Mouse (Mus musculus) hindbrain, embryonic 11.5 days (tissue): ENCODE data around the gene Tinagl1. TPM values are rescaled to one million over a fixed set of nuclear protein-coding genes. Genes with fewer than 3 reads are reported as not detected.

ENCODE experiments used
- ATAC-seq: fragments of 200-750 bp; cut with Nextera tagmentation; 2 replicates; pipeline ENCODE4 v1.8.0; 2017; ENCODE audit warnings: mild to moderate bottlenecking, moderate TSS enrichment, moderate library complexity; ENCODE audit not compliant: low FRiP score
- DNase-seq: peaks from one replicate; pipeline ENCODE4 v3.0.0-alpha.2; 2015; ENCODE audit warnings: low spot score
- H3K27ac ChIP-seq: fragments of 300-500 bp; sonication (generic); 2 replicates; pipeline ENCODE4 v1.5.1; 2014; ENCODE audit warnings: mild to moderate bottlenecking, low read depth, low read length
- H3K27me3 ChIP-seq: fragments of 300-500 bp; sonication (generic); 2 replicates; pipeline ENCODE4 v1.6.1; 2014; ENCODE audit warnings: mild to moderate bottlenecking, low read length, moderate library complexity, mixed read lengths; ENCODE audit not compliant: control insufficient read depth, insufficient read depth
- H3K36me3 ChIP-seq: fragments of 300-500 bp; sonication (generic); 2 replicates; pipeline ENCODE4 v1.6.1; 2014; ENCODE audit warnings: mild to moderate bottlenecking, low read length, moderate library complexity, mixed read lengths; ENCODE audit not compliant: control insufficient read depth, insufficient read depth
- H3K4me1 ChIP-seq: fragments of 300-500 bp; sonication (generic); replicated peaks from 2 replicates; pipeline ENCODE4 v1.6.1; 2014; ENCODE audit warnings: low read length, mixed read lengths; ENCODE audit not compliant: control insufficient read depth, insufficient read depth
- H3K4me2 ChIP-seq: fragments of 300-500 bp; sonication (generic); replicated peaks from 2 replicates; pipeline ENCODE4 v1.6.1; 2014; ENCODE audit warnings: mild to moderate bottlenecking, low read depth, low read length
- H3K4me3 ChIP-seq: fragments of 300-500 bp; sonication (generic); 2 replicates; pipeline ENCODE4 v1.5.1; 2014; ENCODE audit warnings: low read depth, low read length
- H3K9ac ChIP-seq: fragments of 300-500 bp; sonication (generic); 2 replicates; pipeline ENCODE4 v1.6.1; 2014; ENCODE audit warnings: low read depth, low read length
- H3K9me3 ChIP-seq: fragments of 300-500 bp; sonication (generic); 2 replicates; pipeline ENCODE4 v1.6.1; 2016; ENCODE audit warnings: low read length; ENCODE audit not compliant: control insufficient read depth
- WGBS: fragments of 180-500 bp; shearing (Covaris S2); extraction: QIAGEN DNeasy Blood & Tissue Kit; methylation state at CpG from one replicate; pipeline ENCODE4 v1.1.7; 2014; 5-methylcytosine and 5-hydroxymethylcytosine counted together
- polyA plus RNA-seq: library from polyadenylated mRNA; unstranded; fragments of >200 nt; fragmentation: Nextera tagmentation; extraction: Ambion mirVana; gene quantifications from 2 replicates; pipeline ENCODE4 v1.2.1, GENCODE M21; 2014

Tinagl1 gene
- polyA plus RNA-seq, 1 experiment from 2014 or later: 10.0 TPM

GRCm38 (mm10) chr4:130130082-130130481, 44.8 kb downstream of the Tinagl1 start:
- Histone ChIP-seq H3K27me3 (no peaks in the 10 kb centered on the region), H3K9me3 (no peaks in the 10 kb centered on the region), H3K36me3 (0 out of 2 replicates have a peak, but pooled peaks cover 2% of the 10 kb centered on the region), H3K27ac (no peak overlapping the region), H3K9ac (no peak overlapping the region), H3K4me3 (no peak overlapping the region), H3K4me1 (no peaks in the 10 kb centered on the region), H3K4me2 (no peak overlapping the region)
- DNase-seq (no peak), ATAC-seq (no peak)
- WGBS: 82% methylated on average over 10 of the region's 10 CpGs

GRCm38 (mm10) chr4:130128907-130129306, 46.0 kb downstream of the Tinagl1 start:
- H3K27ac ChIP-seq: no peak overlapping the region
- H3K9me3 ChIP-seq: no peaks in the 10 kb centered on the region
- H3K9ac ChIP-seq: no peak overlapping the region
- H3K4me2 ChIP-seq: no peak overlapping the region
- H3K36me3 ChIP-seq: peaks cover 4% of the 10 kb centered on the region; the same call in 1 of the 2 replicates
- H3K4me1 ChIP-seq: no peaks in the 10 kb centered on the region
- no peaks in the 10 kb centered on the region for H3K27me3 ChIP-seq
- no peak overlapping the region for H3K4me3 ChIP-seq
- WGBS: 89% methylated on average over 5 of the region's 5 CpGs
- DNase-seq: no peak
- no peak for ATAC-seq

DNA sequence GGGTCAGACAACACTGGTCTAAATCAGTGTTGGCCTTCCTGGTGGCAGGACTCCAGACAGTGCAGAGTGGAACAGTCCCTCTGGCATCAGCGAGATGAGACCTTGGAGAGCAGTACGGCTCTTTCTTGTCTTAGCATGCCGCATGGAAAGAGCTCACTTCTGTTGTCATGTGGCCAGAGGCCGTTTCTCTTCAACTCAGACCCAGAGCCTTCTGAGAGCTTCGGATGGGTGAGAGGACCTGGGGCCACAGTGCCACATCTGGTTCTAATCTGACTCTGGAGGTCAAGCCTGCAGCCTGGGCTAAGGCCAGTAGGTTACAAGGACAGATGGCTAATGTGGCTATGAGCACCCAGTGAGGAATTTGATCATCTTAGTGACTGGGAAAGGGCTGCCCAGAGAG, 49.0 kb downstream of the Tinagl1 start:
- Histone ChIP-seq H3K27ac (no peak overlapping the region), H3K4me1 (no peaks in the 10 kb centered on the region), H3K4me3 (no peak overlapping the region), H3K4me2 (no peak overlapping the region), H3K27me3 (no peaks in the 10 kb centered on the region), H3K9me3 (no peaks in the 10 kb centered on the region), H3K9ac (no peak overlapping the region), H3K36me3 (peaks cover 9% of the 10 kb centered on the region; the same call in 1 of the 2 replicates)
- ATAC-seq: no peak
- 65% methylated on average over 5 of the region's 5 CpGs for WGBS
- no peak for DNase-seq

GRCm38 (mm10) chr4:130125164-130125563, 49.8 kb downstream of the Tinagl1 start:
- H3K9me3 ChIP-seq: no peaks in the 10 kb centered on the region
- no peak overlapping the region for H3K9ac ChIP-seq
- DNase-seq: no peak
- no peak overlapping the region for H3K27ac ChIP-seq
- H3K4me1 ChIP-seq: no peaks in the 10 kb centered on the region
- no peak overlapping the region for H3K4me3 ChIP-seq
- WGBS: 95% methylated on average over 6 of the region's 6 CpGs
- H3K27me3 ChIP-seq: no peaks in the 10 kb centered on the region
- H3K36me3 ChIP-seq: peaks cover 9% of the 10 kb centered on the region; the same call in 1 of the 2 replicates
- no peak for ATAC-seq
- H3K4me2 ChIP-seq: no peak overlapping the region

DNA sequence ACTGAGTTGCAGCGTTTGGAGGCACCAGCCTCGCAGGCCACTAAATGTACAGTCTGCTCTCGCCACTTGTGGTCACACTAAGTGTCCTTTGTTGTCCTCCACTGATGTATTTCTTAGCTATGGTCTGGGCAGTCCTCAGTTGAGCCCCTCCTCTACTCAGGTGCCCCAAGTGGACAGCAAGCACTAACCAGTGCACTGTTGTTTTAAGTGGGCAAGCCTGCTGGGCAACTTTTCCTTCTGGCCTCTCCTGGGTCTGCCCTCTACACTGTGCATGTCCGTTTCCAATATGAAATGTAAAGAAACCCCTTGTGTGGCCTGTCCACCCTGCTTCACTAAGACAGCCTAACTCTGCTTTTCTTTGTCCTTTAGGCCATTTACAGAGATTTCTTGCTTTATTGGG, 50.8 kb downstream of the Tinagl1 start:
- Histone ChIP-seq H3K4me3 (no peak overlapping the region), H3K4me1 (no peaks in the 10 kb centered on the region), H3K9me3 (no peaks in the 10 kb centered on the region), H3K4me2 (no peak overlapping the region), H3K9ac (no peak overlapping the region), H3K27ac (no peak overlapping the region), H3K36me3 (peaks cover 9% of the 10 kb centered on the region; the same call in 1 of the 2 replicates), H3K27me3 (no peaks in the 10 kb centered on the region)
- DNase-seq: no peak
- ATAC-seq: no peak
- 87% methylated on average over 4 of the region's 4 CpGs for WGBS

- Histone ChIP-seq H3K4me3 (no peak overlapping the region), H3K9me3 (no peaks in the 10 kb centered on the region), H3K36me3 (peaks cover 9% of the 10 kb centered on the region; the same call in 1 of the 2 replicates), H3K9ac (no peak overlapping the region), H3K27ac (no peak overlapping the region), H3K27me3 (no peaks in the 10 kb centered on the region), H3K4me2 (no peak overlapping the region), H3K4me1 (no peaks in the 10 kb centered on the region)
- ATAC-seq (no peak), DNase-seq (no peak)
- 94% methylated on average over 5 of the region's 5 CpGs for WGBS
These were observed 51.9 kb downstream of the Tinagl1 start for GRCm38 (mm10) chr4:130123020-130123419.

- WGBS: 67% methylated on average over 8 of the region's 8 CpGs
- Histone ChIP-seq H3K4me2 (no peak overlapping the region), H3K27me3 (no peaks in the 10 kb centered on the region), H3K27ac (no peak overlapping the region), H3K36me3 (peaks cover 9% of the 10 kb centered on the region; the same call in 1 of the 2 replicates), H3K4me1 (no peaks in the 10 kb centered on the region), H3K9me3 (no peaks in the 10 kb centered on the region), H3K4me3 (no peak overlapping the region), H3K9ac (no peak overlapping the region)
- DNase-seq: no peak
- ATAC-seq: no peak
These were observed 53.4 kb downstream of the Tinagl1 start for GRCm38 (mm10) chr4:130121560-130121959.

DNA sequence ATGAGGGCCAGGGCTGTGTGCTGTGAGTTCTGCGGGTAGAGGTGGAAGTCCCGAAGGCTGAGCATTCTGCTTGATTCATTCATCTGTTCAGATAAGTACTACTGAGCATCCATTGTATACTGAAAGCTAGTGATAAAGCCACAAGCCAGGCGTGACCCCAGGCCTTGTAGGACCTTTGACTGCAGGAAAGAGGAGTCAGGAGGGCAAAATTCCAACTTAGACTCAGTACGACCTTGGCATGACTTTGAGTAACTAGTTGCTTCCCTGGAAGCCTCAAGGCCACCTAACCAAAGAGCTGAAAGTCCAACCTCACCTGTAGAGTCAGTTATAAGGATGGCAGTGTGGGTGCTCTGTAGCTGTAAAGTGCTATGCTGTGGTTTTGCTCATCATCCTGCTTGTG, 54.2 kb downstream of the Tinagl1 start:
- no peak overlapping the region for H3K4me2 ChIP-seq
- H3K36me3 ChIP-seq: peaks cover 9% of the 10 kb centered on the region; the same call in 1 of the 2 replicates

More for the DNA sequence above, 54.2 kb downstream of the Tinagl1 start:
- ATAC-seq (no peak), DNase-seq (no peak)
- H3K4me3 ChIP-seq: no peak overlapping the region
- no peaks in the 10 kb centered on the region for H3K9me3 ChIP-seq
- H3K4me1 ChIP-seq: no peaks in the 10 kb centered on the region
- H3K27me3 ChIP-seq: no peaks in the 10 kb centered on the region
- no peak overlapping the region for H3K27ac ChIP-seq
- H3K9ac ChIP-seq: no peak overlapping the region
- 75% methylated on average over 4 of the region's 4 CpGs for WGBS
